Mouse (Mus musculus): ENCODE results near the gene Rad1.
A peak's percentile ranks its signal among the peaks of the same experiment; 100 is the strongest.

GRCm38 (mm10) chr15:10531352-10531751, 45.5 kb downstream of the Rad1 start:
- TF ChIP-seq CTCF (IDR thresholded peaks at IDR 0.05; ENCODE audit: low read depth) = no peak
- TF ChIP-seq EP300 (IDR thresholded peaks at IDR 0.05; ENCODE audit: low read depth) = peak; percentile 60
